Comparison of ENCODE assay signal across 26 mouse cellular contexts in genomic region chr3:21149618-21150017, GRCm38 (mm10).
"Had no signal": no experiment of that assay in that cellular context is flagged by ENCODE, and none has a peak within 500 bp of the region (broad histone marks: within the 10 kb centered on the region; RNA-seq: fewer than 3 reads in every experiment).

No protein-coding gene starts in this region.

- ATAC-seq: hindbrain, embryonic 16.5 days; inflammation-experienced regulatory T-cells, adult 6 months; liver, embryonic 12.5 days had no signal

- H3K27me3 ChIP-seq: heart, embryonic 13.5 days; heart, embryonic 15.5 days; hindbrain, embryonic 13.5 days; kidney, embryonic 15.5 days; limb, embryonic 13.5 days; limb, embryonic 15.5 days; liver, embryonic 12.5 days had no signal

- H3K4me1 ChIP-seq: heart, embryonic 13.5 days; heart, embryonic 15.5 days; hindbrain, embryonic 13.5 days; kidney, embryonic 15.5 days; limb, embryonic 13.5 days; limb, embryonic 15.5 days; liver, embryonic 12.5 days had no signal

- H3K4me2 ChIP-seq: heart, embryonic 11.5 days; heart, embryonic 13.5 days; heart, embryonic 15.5 days; hindbrain, embryonic 13.5 days; kidney, embryonic 15.5 days; limb, embryonic 13.5 days; limb, embryonic 15.5 days; liver, embryonic 12.5 days had no signal

- H3K36me3 ChIP-seq: heart, embryonic 13.5 days; heart, embryonic 15.5 days; hindbrain, embryonic 13.5 days; kidney, embryonic 15.5 days; limb, embryonic 13.5 days; limb, embryonic 15.5 days; liver, embryonic 12.5 days had no signal

- H3K4me3 ChIP-seq: gastrocnemius, adult 2 months; heart, adult 2 months; heart, embryonic 13.5 days; heart, embryonic 15.5 days; hindbrain, embryonic 13.5 days; kidney, embryonic 15.5 days; limb, embryonic 13.5 days; limb, embryonic 15.5 days; liver, embryonic 12.5 days had no signal

- H3K9ac ChIP-seq: heart, embryonic 13.5 days; heart, embryonic 15.5 days; hindbrain, embryonic 13.5 days; kidney, embryonic 15.5 days; limb, embryonic 13.5 days; limb, embryonic 15.5 days; liver, embryonic 12.5 days had no signal

- DNase-seq: gastrocnemius, adult 2 months; gastrocnemius, postnatal 14 days; gastrocnemius, postnatal 36 days; heart, adult 11 months; heart, adult 2 months; heart, postnatal 14 days; heart, postnatal 36 days; kidney, adult 11 months; kidney, adult 2 months; kidney, adult 9 months; kidney, postnatal 14 days; kidney, postnatal 36 days; layer of hippocampus, adult 9-11 months; layer of hippocampus, postnatal 36 days; left cerebral cortex, postnatal 4 days had no signal

- H3K9me3 ChIP-seq: heart, embryonic 15.5 days; hindbrain, embryonic 13.5 days; kidney, embryonic 15.5 days; limb, embryonic 13.5 days; limb, embryonic 15.5 days; liver, embryonic 12.5 days had no signal

- H3K27ac ChIP-seq: gastrocnemius, adult 2 months; heart, adult 2 months; heart, embryonic 13.5 days; heart, embryonic 15.5 days; hindbrain, embryonic 13.5 days; kidney, embryonic 15.5 days; kidney, postnatal 0 days; limb, embryonic 13.5 days; limb, embryonic 15.5 days; liver, embryonic 12.5 days had no signal
